Mouse (Mus musculus): ENCODE results near the gene Tnfrsf8. TPM values are rescaled to one million over a fixed set of nuclear protein-coding genes. Genes with fewer than 3 reads are reported as not detected.

Tnfrsf8 gene
- total RNA-seq, 1 experiment = 5.1 TPM

- in situ Hi-C loops (cut with MboI; ENCODE audit: low sequenced_read_pairs in 2 of 2, unreplicated experiment in 2 of 2) = loop anchor here (25.0 kb wide), 2 partner anchors 88 to 388 kb away; partner anchors contain the start of genes Dhrs3 (in 2 of the 2) and Vps13d (in 1 of the 2)
- Histone ChIP-seq H3K9ac (ENCODE audit: insufficient read depth, low read depth, low read length, poor library complexity, severe bottlenecking) (no peak overlapping the region), H3K9me3 (ENCODE audit: control insufficient read depth, insufficient read depth, low read depth, low read length) (no peaks in the 10 kb centered on the region), H3K36me3 (ENCODE audit: control insufficient read depth, insufficient read depth, low read length, poor library complexity, severe bottlenecking) (no peaks in the 10 kb centered on the region), H3K4me3 (ENCODE audit: insufficient read depth in 1 of 2, low read depth in 1 of 2, low read length in 2 of 2, poor library complexity in 1 of 2, severe bottlenecking in 1 of 2) (no peak overlapping the region), H3K4me1 (ENCODE audit: control insufficient read depth in 2 of 2, insufficient read depth in 2 of 2, low read length in 2 of 2, poor library complexity in 1 of 2) (peaks cover 19 to 22% of the 10 kb centered on the region in 2 experiments), H3K27ac (ENCODE audit: insufficient read depth, low read depth, low read length, poor library complexity, severe bottlenecking) (no peak overlapping the region)
- no peak for TF ChIP-seq ZC3H11A (IDR thresholded peaks at IDR 0.05; ENCODE audit: borderline replicate concordance, low read depth, low read length)
- TF ChIP-seq HCFC1 (IDR thresholded peaks at IDR 0.05; ENCODE audit: borderline replicate concordance, insufficient read depth, low read length) = no peak
- no peak for TF ChIP-seq CHD2 (IDR thresholded peaks at IDR 0.05; ENCODE audit: low read depth, low read length)
- TF ChIP-seq ZNF384 (IDR thresholded peaks at IDR 0.05; ENCODE audit: low read depth, low read length) = no peak
- TF ChIP-seq MAFK (IDR thresholded peaks at IDR 0.05; ENCODE audit: insufficient read depth, low read depth, low read length) = no peak
- DNase-seq (ENCODE audit: low read depth, low spot score) = no peak
Observed at GRCm38 (mm10) chr4:145274887-145275286, 40.1 kb downstream of the Tnfrsf8 start.

- DNase-seq (ENCODE audit: low read depth, low spot score) = no peak
- no peak overlapping the region for H3K27ac ChIP-seq (ENCODE audit: insufficient read depth, low read depth, low read length, poor library complexity, severe bottlenecking)
- no peak overlapping the region for H3K9ac ChIP-seq (ENCODE audit: insufficient read depth, low read depth, low read length, poor library complexity, severe bottlenecking)
- H3K4me3 ChIP-seq (ENCODE audit: insufficient read depth in 1 of 2, low read depth in 1 of 2, low read length in 2 of 2, poor library complexity in 1 of 2, severe bottlenecking in 1 of 2) = no peak overlapping the region
- H3K36me3 ChIP-seq (ENCODE audit: control insufficient read depth, insufficient read depth, low read length, poor library complexity, severe bottlenecking) = no peaks in the 10 kb centered on the region
- TF ChIP-seq HCFC1 (IDR thresholded peaks at IDR 0.05; ENCODE audit: borderline replicate concordance, insufficient read depth, low read length) (no peak), MAFK (IDR thresholded peaks at IDR 0.05; ENCODE audit: insufficient read depth, low read depth, low read length) (no peak), ZNF384 (IDR thresholded peaks at IDR 0.05; ENCODE audit: low read depth, low read length) (no peak), ZC3H11A (IDR thresholded peaks at IDR 0.05; ENCODE audit: borderline replicate concordance, low read depth, low read length) (no peak), CHD2 (IDR thresholded peaks at IDR 0.05; ENCODE audit: low read depth, low read length) (no peak)
- peaks cover 21 to 22% of the 10 kb centered on the region in 2 experiments for H3K4me1 ChIP-seq (ENCODE audit: control insufficient read depth in 2 of 2, insufficient read depth in 2 of 2, low read length in 2 of 2, poor library complexity in 1 of 2)
- no peaks in the 10 kb centered on the region for H3K9me3 ChIP-seq (ENCODE audit: control insufficient read depth, insufficient read depth, low read depth, low read length)
- in situ Hi-C loops (cut with MboI; ENCODE audit: low sequenced_read_pairs in 2 of 2, unreplicated experiment in 2 of 2) = no loop called here
Observed at GRCm38 (mm10) chr4:145273923-145274322, 41.0 kb downstream of the Tnfrsf8 start.

- TF ChIP-seq ZC3H11A (IDR thresholded peaks at IDR 0.05; ENCODE audit: borderline replicate concordance, low read depth, low read length) = no peak
- TF ChIP-seq CHD2 (IDR thresholded peaks at IDR 0.05; ENCODE audit: low read depth, low read length) = no peak
- no peak for TF ChIP-seq ZNF384 (IDR thresholded peaks at IDR 0.05; ENCODE audit: low read depth, low read length)
- no peak for TF ChIP-seq MAFK (IDR thresholded peaks at IDR 0.05; ENCODE audit: insufficient read depth, low read depth, low read length)
- no peak for TF ChIP-seq HCFC1 (IDR thresholded peaks at IDR 0.05; ENCODE audit: borderline replicate concordance, insufficient read depth, low read length)
- no peaks in the 10 kb centered on the region for H3K9me3 ChIP-seq (ENCODE audit: control insufficient read depth, insufficient read depth, low read depth, low read length)
- no peak overlapping the region for H3K4me3 ChIP-seq (ENCODE audit: insufficient read depth in 1 of 2, low read depth in 1 of 2, low read length in 2 of 2, poor library complexity in 1 of 2, severe bottlenecking in 1 of 2)
- in situ Hi-C loops (cut with MboI; ENCODE audit: low sequenced_read_pairs in 2 of 2, unreplicated experiment in 2 of 2) = no loop called here
- no peak overlapping the region for H3K9ac ChIP-seq (ENCODE audit: insufficient read depth, low read depth, low read length, poor library complexity, severe bottlenecking)
- no peak overlapping the region for H3K27ac ChIP-seq (ENCODE audit: insufficient read depth, low read depth, low read length, poor library complexity, severe bottlenecking)
- H3K36me3 ChIP-seq (ENCODE audit: control insufficient read depth, insufficient read depth, low read length, poor library complexity, severe bottlenecking) = no peaks in the 10 kb centered on the region
- peaks cover 18 to 21% of the 10 kb centered on the region in 2 experiments for H3K4me1 ChIP-seq (ENCODE audit: control insufficient read depth in 2 of 2, insufficient read depth in 2 of 2, low read length in 2 of 2, poor library complexity in 1 of 2)
- no peak for DNase-seq (ENCODE audit: low read depth, low spot score)
Observed at GRCm38 (mm10) chr4:145272763-145273162, 42.2 kb downstream of the Tnfrsf8 start.

- Histone ChIP-seq H3K27ac (ENCODE audit: insufficient read depth, low read depth, low read length, poor library complexity, severe bottlenecking) (no peak overlapping the region; the same call in 1 of the 2 replicates), H3K36me3 (ENCODE audit: control insufficient read depth, insufficient read depth, low read length, poor library complexity, severe bottlenecking) (no peaks in the 10 kb centered on the region), H3K9me3 (ENCODE audit: control insufficient read depth, insufficient read depth, low read depth, low read length) (no peaks in the 10 kb centered on the region), H3K9ac (ENCODE audit: insufficient read depth, low read depth, low read length, poor library complexity, severe bottlenecking) (no peak overlapping the region), H3K4me3 (ENCODE audit: insufficient read depth in 1 of 2, low read depth in 1 of 2, low read length in 2 of 2, poor library complexity in 1 of 2, severe bottlenecking in 1 of 2) (no peak overlapping the region), H3K4me1 (ENCODE audit: control insufficient read depth in 2 of 2, insufficient read depth in 2 of 2, low read length in 2 of 2, poor library complexity in 1 of 2) (peaks cover 18 to 21% of the 10 kb centered on the region in 2 experiments)
- TF ChIP-seq ZNF384 (IDR thresholded peaks at IDR 0.05; ENCODE audit: low read depth, low read length) = no peak
- TF ChIP-seq MAFK (IDR thresholded peaks at IDR 0.05; ENCODE audit: insufficient read depth, low read depth, low read length) = no peak
- no peak for TF ChIP-seq HCFC1 (IDR thresholded peaks at IDR 0.05; ENCODE audit: borderline replicate concordance, insufficient read depth, low read length)
- no peak for TF ChIP-seq ZC3H11A (IDR thresholded peaks at IDR 0.05; ENCODE audit: borderline replicate concordance, low read depth, low read length)
- TF ChIP-seq CHD2 (IDR thresholded peaks at IDR 0.05; ENCODE audit: low read depth, low read length) = no peak
- DNase-seq (ENCODE audit: low read depth, low spot score) = peak; percentile 71
- in situ Hi-C loops (cut with MboI; ENCODE audit: low sequenced_read_pairs in 2 of 2, unreplicated experiment in 2 of 2) = no loop called here
Observed at GRCm38 (mm10) chr4:145271634-145272033, 43.3 kb downstream of the Tnfrsf8 start.
